Mouse (Mus musculus) myocyte (in vitro differentiated cells): ENCODE data around the gene Mesp1.

Experiments used
- POLR2A ChIP-seq: IDR thresholded peaks from one replicate; pipeline ENCODE4 v1.6.1; 2011; ENCODE audit warnings: low read depth, mild to moderate bottlenecking, control low read depth, moderate library complexity; ENCODE audit not compliant: insufficient read length
- POLR2AphosphoS2 ChIP-seq: IDR thresholded peaks from one replicate; pipeline ENCODE4 v1.6.1; 2011; ENCODE audit warnings: low read depth, control low read depth; ENCODE audit not compliant: insufficient read length

- TF ChIP-seq POLR2A (no peak), POLR2AphosphoS2 (no peak)
Observed at GRCm38 (mm10) chr7:79769664-79770063, 23.9 kb downstream of the Mesp1 start.
